Mouse (Mus musculus) liver, adult (tissue): Measurements from ENCODE around the gene Atrip.
A peak's percentile ranks its signal among the peaks of the same experiment; 100 is the strongest.

ENCODE experiments used
- GATA4 ChIP-seq: IDR thresholded peaks from 2 replicates; pipeline ENCODE4 v1.6.1; 2014; ENCODE audit warnings: mild to moderate bottlenecking, low read length; ENCODE audit not compliant: insufficient replicate concordance

The Atrip gene

DNA sequence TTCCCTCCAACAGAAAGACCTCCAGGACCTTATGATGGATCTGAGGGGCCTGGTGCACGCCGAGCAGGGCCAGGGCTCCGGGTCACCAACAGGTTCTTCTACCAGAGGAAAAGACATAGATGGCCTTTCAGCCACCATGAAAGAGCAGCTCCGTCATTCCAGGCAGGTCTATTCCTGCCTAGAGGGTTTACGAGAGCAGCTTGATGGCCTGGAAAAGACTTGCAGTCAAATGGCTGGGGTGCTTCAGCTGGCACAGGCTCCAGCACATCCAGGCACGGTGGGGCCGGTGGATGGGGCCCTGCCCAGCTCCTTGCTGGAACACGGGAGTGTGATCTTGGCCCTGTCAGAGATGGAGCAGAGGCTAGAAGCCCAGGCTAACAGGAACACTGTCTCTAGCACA, 17.9 kb upstream of the Atrip start:
- TF ChIP-seq GATA4: no peak

DNA sequence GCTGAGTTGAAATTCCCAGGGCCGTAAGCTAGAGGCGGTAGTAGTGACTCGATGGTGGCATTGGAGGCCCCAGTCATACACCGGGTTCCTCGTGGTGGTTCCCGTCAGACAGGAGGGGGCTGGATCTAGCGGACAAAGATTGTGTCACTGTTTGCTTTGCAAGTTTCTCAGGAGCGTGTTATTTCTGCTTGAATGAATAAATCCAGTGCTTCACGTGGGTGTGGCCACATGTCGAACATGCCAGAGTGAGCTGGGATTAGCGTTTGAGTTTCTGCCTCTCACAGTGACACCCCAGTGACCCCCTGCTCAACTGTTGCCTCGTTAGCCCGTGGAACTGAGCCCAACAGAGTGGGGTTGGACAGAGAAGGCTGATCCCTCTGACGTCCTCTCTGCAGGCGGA, 16.5 kb upstream of the Atrip start:
- no peak for TF ChIP-seq GATA4

DNA sequence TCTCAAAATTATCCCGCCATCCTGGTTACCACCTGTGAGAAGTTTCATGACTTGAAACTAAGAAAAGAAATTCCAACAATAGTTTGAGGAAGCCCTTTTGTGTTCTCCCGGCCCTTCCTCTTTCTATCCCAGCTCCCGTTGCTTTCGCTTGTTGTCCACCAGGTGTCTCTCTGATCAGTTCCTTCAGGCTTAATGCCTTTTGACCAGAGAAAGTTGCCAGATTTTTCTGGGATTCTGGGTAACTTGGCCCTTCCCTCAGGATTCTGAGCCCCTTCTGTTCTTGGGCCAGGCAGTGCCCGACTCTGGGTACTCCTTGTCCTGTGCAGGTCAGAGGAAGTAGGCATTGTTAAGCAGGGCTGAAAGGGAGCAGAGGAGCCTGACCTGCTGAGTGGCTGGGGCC, 14.1 kb upstream of the Atrip start:
- no peak for TF ChIP-seq GATA4

DNA sequence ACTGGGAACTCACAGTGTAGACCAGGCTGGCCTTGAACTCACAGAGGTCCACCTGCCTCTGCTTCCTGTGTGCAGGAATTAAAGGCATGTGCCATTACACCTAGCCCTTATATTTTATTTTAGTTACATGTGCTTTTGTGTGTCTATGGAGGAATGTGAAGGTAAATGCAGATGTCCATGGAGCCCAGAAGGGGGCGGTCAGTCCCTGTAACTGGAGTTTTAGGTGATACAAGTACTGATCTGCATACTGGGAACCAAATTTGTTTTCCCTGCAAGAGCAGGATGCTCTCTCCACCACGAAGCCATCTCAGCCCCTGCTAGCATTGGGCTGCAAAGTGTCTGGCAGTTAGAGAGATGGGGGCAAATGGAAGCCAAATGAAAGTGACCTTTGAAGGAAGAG, 11.0 kb upstream of the Atrip start:
- TF ChIP-seq GATA4: no peak

DNA sequence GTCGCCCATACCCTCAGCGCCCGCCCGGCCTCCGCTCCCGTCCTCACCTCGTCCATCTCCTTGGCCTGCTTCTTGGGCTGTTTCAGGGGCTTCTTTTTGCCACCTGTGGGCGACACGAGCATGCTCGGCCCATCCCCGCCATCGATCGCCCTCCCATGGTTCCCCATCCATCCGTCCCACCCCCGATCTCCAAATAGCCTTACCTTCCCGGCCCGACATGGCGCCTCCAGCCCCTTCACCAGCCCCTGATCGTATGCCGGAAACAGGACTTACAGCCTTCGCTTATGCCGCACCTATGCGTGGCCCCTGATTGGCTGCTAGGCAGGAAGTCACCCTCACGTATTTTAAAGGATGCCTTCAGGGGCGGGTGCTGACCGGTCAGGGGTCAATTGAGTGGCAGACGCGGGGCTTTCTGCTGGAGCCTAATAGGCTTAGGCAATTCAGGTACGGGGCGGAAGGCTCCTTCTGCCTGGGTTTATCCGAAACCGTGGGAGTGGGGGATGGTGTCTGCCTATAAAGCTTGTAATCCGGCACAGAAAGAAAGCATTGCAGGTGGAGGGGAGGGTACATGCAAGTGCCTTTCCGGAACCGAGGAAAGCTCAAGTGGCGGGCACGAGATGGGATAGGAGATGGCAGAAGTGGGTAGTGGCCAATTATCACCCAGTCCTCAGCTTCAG, 8.3 kb upstream of the Atrip start, which contains the start of the genes Ccdc51 and Tma7:
TSS of gene Ccdc51 (plus strand) at position 370 of the 677 bp plus-strand sequence.
TSS of gene Tma7 (minus strand) at position 464 of the 677 bp plus-strand sequence.
- TF ChIP-seq GATA4: peak; percentile 12; the same call in 1 of the 2 replicates

DNA sequence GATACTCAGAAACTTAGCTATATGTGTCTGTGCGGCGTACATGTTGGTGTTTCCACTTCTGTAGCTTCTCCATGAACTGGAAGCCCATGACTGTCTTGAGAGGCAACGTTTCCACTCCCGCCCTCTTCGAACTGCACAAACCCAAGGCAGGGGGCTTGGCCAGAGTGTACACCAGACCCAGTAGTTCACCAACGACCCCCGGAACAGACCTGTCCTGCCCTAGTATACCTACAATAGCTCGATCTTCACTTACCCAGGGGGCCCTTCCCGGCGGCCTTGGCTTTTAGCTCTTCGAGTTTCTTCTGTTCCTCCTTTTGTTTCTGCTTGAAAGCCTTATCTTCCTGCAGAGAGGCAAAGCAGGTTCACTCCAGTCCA, 7.8 kb upstream of the Atrip start:
- TF ChIP-seq GATA4: no peak

DNA sequence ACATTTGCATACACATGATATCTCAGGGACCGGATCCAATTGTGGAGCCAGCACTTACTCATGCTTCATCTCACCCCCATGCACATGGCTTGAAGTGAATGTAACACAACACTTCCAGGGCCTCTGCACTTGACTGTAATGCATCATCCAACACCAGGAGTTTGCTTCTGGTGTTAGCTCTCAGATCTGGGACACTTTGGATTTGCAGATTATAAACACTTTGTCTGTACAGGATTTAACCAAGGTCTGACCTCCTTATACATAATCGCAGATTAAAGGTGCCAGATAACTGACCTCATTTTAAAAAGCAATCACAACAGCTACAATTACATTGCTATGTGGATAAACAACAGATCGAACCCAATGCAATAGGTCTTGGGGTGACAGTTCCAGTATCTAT, 6.6 kb upstream of the Atrip start:
- TF ChIP-seq GATA4: no peak

DNA sequence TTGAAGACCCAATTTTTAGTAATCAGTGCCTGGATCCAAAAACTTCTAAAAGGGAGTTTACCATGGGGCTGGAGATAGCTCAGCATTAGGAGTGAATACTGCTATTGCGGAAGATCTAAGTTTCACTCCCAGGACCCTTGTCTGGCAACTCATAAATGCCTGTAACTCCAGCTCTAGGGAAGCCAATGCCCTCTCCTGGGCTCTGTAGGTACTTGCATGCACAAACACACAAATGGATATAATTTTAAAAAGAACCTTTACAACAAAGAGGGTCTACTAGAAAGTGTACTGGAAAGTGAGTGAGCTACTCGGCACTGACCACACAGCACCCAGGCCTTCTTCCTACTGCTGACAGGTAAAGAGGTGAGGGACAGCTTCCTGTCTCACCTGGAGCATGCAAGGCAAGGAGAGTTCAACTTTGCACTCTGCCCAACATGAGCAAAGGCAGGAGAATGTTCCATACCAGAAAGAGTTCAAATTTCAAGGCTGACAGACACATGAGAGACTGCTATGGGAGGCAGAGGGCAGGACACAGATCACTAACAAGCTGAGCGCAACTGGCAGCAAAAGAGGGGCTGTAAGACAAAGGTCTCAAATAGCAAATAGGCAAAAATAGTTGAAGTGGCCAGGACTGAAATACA, 5.7 kb downstream of the Atrip start:
- TF ChIP-seq GATA4: no peak

DNA sequence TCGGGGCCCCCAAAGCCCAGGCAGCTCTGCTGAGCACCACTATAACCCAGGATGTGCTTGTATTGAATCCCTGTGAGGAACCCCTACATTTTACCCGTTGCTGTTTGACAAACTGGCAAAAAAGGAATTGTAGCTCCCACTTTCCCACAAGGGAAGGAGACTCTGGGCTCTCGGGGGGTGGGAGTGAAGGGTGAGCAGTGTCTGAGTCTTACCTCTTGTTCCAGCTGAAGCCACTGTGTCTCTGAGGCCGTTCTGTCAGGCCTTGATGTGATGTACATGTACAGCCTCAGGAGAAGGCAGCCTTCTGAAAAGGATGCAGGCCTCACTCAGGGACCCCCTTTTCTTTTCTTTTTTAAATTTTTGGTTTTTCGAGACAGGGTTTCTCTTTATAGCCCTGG, 13.0 kb downstream of the Atrip start:
- TF ChIP-seq GATA4: no peak

DNA sequence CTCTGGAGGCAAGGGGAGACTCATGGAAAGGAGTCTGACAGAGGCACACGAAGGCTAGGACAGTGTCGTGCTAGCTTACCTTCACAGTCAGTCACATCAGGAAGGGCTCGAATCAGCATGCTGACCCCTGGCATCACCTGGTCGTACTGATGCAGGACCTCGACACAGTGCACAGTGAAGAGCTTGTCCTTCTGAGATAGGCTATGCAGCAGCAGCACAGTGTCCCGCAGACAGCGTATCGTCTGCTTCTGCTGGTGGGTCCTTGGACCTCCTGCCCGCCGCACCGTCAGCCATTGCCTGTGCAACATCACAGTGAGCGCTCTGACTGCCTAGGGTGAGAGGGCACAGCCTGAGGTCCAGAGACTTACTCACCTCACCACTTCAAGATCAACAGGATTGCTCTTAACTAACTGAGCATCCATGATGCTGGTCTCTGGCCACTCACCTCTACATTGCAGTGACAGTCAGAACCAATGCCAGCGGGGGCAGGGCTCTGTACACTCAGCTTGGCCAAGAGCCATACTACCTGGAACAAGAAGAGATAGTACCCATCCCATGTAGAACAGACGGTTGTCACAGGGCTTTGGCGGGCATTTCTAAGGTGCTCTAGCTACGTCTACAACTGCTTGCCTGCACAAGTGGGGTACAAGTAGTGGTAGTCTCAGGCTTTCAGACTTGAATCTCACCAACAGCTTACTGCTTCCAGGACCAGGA, 13.6 kb downstream of the Atrip start:
- no peak for TF ChIP-seq GATA4

DNA sequence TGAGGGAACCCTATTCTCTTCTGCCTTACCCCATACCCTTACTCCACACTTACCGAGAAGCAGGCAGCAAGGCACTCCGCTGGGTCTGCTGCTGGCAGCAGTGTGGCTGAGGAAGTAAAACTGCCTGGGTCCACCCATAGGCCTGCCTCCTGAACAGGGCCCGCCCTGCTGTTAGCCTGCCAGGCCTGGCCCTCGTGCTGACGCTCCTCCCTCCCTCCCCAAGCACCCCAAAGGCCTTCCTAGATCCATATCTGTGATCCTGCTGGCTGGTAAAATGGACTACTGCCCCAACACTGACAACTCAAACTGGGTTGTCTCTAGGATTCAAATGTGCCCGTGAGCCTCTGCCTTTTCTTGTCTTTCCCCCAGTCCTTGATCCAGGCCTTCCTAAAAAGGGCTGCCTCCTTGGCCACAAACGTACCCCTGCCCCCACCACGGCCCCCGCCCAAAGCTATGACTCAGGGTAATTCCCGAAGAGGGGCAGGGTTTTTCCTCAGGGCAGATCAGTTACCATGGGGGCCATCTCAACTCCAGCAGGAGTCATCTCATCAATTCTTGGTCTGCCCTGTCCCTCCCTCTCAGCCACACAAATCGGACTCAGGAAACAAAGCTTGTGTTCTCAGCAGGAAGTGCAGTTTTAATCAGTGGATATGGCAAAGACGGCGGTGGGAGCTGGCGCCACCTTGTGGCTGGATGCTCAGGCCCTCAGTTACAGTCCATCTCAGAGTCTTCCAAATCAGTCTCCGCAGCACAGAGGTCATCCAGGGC, 14.6 kb downstream of the Atrip start, which contains the start of gene Trex1:
TSS of gene Trex1 (minus strand) at position 599 of the 768 bp plus-strand sequence.
- peak; percentile 87; the same call in 1 of the 2 replicates for TF ChIP-seq GATA4

DNA sequence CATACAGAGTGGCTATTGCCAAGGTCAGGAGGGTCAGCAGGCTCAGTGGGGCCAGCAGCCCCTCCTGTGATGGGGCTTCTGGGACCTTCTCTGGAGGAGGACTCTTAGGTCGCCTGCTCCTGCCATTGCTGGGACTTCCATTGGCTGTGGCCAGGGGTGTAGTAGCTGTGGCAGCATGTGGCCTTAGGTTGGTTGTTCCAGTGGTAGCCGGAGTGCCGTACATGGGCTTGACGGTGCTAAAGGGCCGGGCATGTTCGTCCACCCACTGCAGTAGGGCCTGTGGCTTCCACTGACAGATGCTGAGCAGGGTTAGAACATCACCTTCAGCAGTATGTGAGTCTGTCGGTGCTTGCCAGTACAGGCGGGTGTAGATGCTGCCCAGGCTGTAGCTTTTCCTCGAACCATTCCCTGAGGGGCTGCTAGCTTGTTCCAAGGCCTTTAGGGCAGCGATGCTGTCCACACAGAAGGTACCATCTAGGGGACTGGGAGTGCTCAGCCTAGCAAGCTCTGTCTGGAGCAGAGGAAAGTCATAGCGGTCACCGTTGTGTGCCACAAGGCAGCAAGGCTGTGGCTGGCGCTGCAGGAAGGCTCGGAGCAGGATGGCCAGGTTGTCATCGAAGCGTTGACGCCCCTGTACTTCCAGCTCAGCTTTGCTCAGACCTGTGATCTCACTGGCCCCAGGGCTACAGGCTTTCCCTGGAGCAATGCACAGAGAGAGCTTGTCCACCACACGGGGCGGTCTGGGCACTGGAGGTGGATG, 15.7 kb downstream of the Atrip start:
- TF ChIP-seq GATA4: no peak

DNA sequence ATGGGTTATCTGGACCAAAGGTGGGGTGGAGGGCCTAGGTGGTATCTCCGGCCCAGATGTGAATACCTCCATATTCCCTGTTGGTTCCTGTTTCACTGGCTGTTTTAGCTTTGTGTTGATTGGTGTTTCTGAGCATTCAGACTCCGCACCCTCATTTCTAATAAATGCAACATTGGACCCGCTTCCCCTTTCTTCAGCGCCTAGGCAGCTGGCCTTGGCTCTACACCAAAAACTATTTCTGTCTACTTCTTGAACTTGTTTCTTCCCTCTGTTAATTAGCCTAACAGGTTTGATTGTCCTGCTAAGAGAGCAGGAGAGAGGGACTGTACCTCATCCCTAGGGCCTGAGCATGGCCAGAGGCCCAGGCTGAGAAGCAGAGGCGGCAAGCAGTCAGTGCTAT, 16.4 kb downstream of the Atrip start:
- TF ChIP-seq GATA4: no peak

DNA sequence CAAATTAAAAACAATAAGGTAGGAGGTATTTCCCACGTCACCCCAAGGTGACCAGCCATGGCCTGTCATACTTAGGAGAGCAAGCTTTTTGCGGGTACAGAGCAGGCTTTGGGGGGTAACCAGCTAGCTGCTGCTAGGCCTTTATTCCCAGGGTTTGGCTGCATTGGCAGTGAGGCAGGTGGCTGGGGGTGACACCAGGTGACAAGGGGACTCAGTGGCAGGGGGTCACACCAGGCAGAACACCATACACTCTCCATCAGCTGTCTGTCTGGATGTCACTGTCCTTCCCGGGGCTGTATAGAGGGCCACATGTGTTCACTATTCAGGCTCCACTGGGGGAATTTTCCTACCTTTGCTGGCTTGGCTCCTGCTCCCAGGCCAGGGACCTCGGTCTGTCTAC, 17.0 kb downstream of the Atrip start:
- no peak for TF ChIP-seq GATA4

DNA sequence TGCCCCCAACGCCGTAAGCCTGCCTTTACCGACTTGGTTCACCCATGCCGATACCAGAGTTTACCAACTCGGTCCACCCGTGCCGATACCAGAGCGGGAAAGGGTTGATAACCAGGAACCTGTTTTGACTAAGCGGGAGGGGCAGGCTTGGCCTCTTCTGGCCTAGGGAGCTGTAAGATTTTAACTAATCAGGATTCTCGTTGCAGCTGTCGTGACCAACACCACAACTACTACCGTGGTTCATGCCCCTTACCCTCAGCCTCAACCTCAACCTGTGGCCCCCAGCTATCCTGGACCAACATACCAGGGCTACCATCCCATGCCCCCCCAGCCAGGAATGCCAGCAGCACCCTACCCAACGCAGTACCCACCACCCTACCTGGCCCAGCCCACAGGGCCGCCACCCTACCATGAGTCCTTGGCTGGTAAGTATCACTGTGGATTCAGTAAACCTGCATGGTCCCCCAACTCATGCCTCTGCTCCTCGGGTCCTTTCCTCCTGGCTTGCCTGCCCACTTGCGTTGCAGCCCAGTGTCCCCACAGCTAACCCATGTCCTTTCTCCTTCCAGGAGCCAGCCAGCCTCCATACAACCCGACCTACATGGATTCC, 17.7 kb downstream of the Atrip start:
- no peak for TF ChIP-seq GATA4
